Mouse (Mus musculus): ENCODE measurements around the gene Osbpl7. TPM values are rescaled to one million over a fixed set of nuclear protein-coding genes. Genes with fewer than 3 reads are reported as not detected.

Gene Osbpl7
- polyA plus RNA-seq, 1 experiment, result 9.1 TPM

- Histone ChIP-seq H3K36me3 (ENCODE audit: control insufficient read depth, insufficient read depth, low read length, poor library complexity, severe bottlenecking) (no peaks in the 10 kb centered on the region), H3K9me3 (replicated peaks; ENCODE audit: control insufficient read depth, insufficient read depth, low read length, poor library complexity, severe bottlenecking) (no peaks in the 10 kb centered on the region), H3K4me1 (ENCODE audit: control insufficient read depth, insufficient read depth, low read length) (no peaks in the 10 kb centered on the region), H3K4me3 (ENCODE audit: low read depth, low read length) (no peak overlapping the region), H3K27ac (ENCODE audit: insufficient read depth, low read length) (no peak overlapping the region), H3K9ac (ENCODE audit: low read depth, poor library complexity, severe bottlenecking) (no peak overlapping the region), H3K27me3 (ENCODE audit: control insufficient read depth, insufficient read depth, low read length, poor library complexity, severe bottlenecking) (no peaks in the 10 kb centered on the region)
- no peak for TF ChIP-seq POLR2A (IDR thresholded peaks at IDR 0.05; ENCODE audit: insufficient read depth, low read length)
- TF ChIP-seq EP300 (IDR thresholded peaks at IDR 0.05; ENCODE audit: insufficient read depth, low read depth, low read length), result no peak
- TF ChIP-seq CTCF (IDR thresholded peaks at IDR 0.05; ENCODE audit: low read depth, low read length), result no peak
Measured at GRCm38 (mm10) chr11:97033781-97034180, 16.6 kb upstream of the Osbpl7 start.

GRCm38 (mm10) chr11:97036141-97036540 is 14.3 kb upstream of the Osbpl7 start:
- H3K4me3 ChIP-seq (ENCODE audit: low read depth, low read length), result no peak overlapping the region
- H3K4me1 ChIP-seq (ENCODE audit: control insufficient read depth, insufficient read depth, low read length), result no peaks in the 10 kb centered on the region
- H3K9me3 ChIP-seq (replicated peaks; ENCODE audit: control insufficient read depth, insufficient read depth, low read length, poor library complexity, severe bottlenecking), result no peaks in the 10 kb centered on the region
- H3K27me3 ChIP-seq (ENCODE audit: control insufficient read depth, insufficient read depth, low read length, poor library complexity, severe bottlenecking), result no peaks in the 10 kb centered on the region
- no peak for TF ChIP-seq POLR2A (IDR thresholded peaks at IDR 0.05; ENCODE audit: insufficient read depth, low read length)
- TF ChIP-seq EP300 (IDR thresholded peaks at IDR 0.05; ENCODE audit: insufficient read depth, low read depth, low read length), result no peak
- no peak for TF ChIP-seq CTCF (IDR thresholded peaks at IDR 0.05; ENCODE audit: low read depth, low read length)
- no peak overlapping the region for H3K9ac ChIP-seq (ENCODE audit: low read depth, poor library complexity, severe bottlenecking)
- H3K36me3 ChIP-seq (ENCODE audit: control insufficient read depth, insufficient read depth, low read length, poor library complexity, severe bottlenecking), result no peaks in the 10 kb centered on the region
- H3K27ac ChIP-seq (ENCODE audit: insufficient read depth, low read length), result no peak overlapping the region

GRCm38 (mm10) chr11:97038881-97039280 is 11.5 kb upstream of the Osbpl7 start:
- Histone ChIP-seq H3K9ac (ENCODE audit: low read depth, poor library complexity, severe bottlenecking) (no peak overlapping the region), H3K27me3 (ENCODE audit: control insufficient read depth, insufficient read depth, low read length, poor library complexity, severe bottlenecking) (no peaks in the 10 kb centered on the region), H3K36me3 (ENCODE audit: control insufficient read depth, insufficient read depth, low read length, poor library complexity, severe bottlenecking) (no peaks in the 10 kb centered on the region), H3K4me1 (ENCODE audit: control insufficient read depth, insufficient read depth, low read length) (no peaks in the 10 kb centered on the region), H3K9me3 (replicated peaks; ENCODE audit: control insufficient read depth, insufficient read depth, low read length, poor library complexity, severe bottlenecking) (no peaks in the 10 kb centered on the region), H3K4me3 (ENCODE audit: low read depth, low read length) (no peak overlapping the region), H3K27ac (ENCODE audit: insufficient read depth, low read length) (no peak overlapping the region)
- TF ChIP-seq POLR2A (IDR thresholded peaks at IDR 0.05; ENCODE audit: insufficient read depth, low read length) (no peak), EP300 (IDR thresholded peaks at IDR 0.05; ENCODE audit: insufficient read depth, low read depth, low read length) (no peak), CTCF (IDR thresholded peaks at IDR 0.05; ENCODE audit: low read depth, low read length) (no peak)

- no peak overlapping the region for H3K27ac ChIP-seq (ENCODE audit: insufficient read depth, low read length)
- no peak overlapping the region for H3K9ac ChIP-seq (ENCODE audit: low read depth, poor library complexity, severe bottlenecking)
- no peaks in the 10 kb centered on the region for H3K4me1 ChIP-seq (ENCODE audit: control insufficient read depth, insufficient read depth, low read length)
- no peak overlapping the region for H3K4me3 ChIP-seq (ENCODE audit: low read depth, low read length)
- no peak for TF ChIP-seq POLR2A (IDR thresholded peaks at IDR 0.05; ENCODE audit: insufficient read depth, low read length)
- no peak for TF ChIP-seq CTCF (IDR thresholded peaks at IDR 0.05; ENCODE audit: low read depth, low read length)
- TF ChIP-seq EP300 (IDR thresholded peaks at IDR 0.05; ENCODE audit: insufficient read depth, low read depth, low read length), result no peak
- no peaks in the 10 kb centered on the region for H3K27me3 ChIP-seq (ENCODE audit: control insufficient read depth, insufficient read depth, low read length, poor library complexity, severe bottlenecking)
- H3K9me3 ChIP-seq (replicated peaks; ENCODE audit: control insufficient read depth, insufficient read depth, low read length, poor library complexity, severe bottlenecking), result no peaks in the 10 kb centered on the region
- H3K36me3 ChIP-seq (ENCODE audit: control insufficient read depth, insufficient read depth, low read length, poor library complexity, severe bottlenecking), result no peaks in the 10 kb centered on the region
Measured at GRCm38 (mm10) chr11:97040301-97041021, 10.0 kb upstream of the Osbpl7 start.

DNA sequence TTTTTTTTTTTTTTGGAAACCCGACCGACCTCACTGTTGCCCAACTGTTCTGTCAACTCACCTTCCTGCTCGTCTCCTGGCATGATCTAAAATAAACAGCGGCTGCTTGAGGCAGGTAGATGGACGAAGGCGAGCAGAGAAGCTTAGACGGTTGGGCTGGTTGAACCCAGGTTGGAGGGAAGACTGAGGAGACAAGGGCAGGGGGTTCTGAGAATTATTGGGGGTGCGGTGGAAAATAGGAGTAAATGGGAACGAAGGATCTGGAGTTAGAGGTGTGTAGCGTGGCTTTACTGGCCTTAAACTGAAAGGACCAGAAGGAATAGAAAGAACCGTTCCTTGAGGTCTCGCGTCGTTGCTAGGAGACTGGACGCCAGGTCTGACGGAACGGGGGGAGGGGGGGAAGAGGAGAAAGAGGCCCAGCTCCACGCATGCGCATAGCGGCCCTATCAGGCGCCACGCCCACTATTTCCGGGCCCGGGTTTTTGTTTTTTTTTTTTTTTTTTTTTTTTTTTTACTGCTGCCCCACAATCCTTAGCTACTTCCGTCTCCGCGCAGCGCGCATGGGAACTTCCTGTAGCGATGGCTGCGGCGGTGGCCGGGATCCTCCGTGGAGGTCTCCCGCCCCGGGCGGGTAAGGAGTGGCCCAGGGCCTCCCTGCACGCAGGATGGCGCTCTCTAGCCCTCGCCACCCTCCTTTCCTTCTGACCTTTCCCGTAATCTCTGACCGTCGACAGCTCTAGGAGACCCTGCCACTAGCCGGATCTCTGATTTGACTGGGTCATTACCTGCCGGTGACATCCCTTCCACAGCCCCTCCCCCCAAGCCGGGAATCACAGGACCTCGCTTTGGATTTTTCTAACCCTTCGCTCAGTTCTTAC is 9.2 kb upstream of the Osbpl7 start, which contains the start of the genes Lrrc46 and Mrpl10:
Gene Lrrc46 (minus strand): TSS at position 386 of the 878 bp plus-strand sequence.
Gene Mrpl10 (plus strand): TSS at position 539 of the 878 bp plus-strand sequence.
- Histone ChIP-seq H3K27me3 (ENCODE audit: control insufficient read depth, insufficient read depth, low read length, poor library complexity, severe bottlenecking) (no peaks in the 10 kb centered on the region), H3K27ac (ENCODE audit: insufficient read depth, low read length) (no peak within 1 kb of the TSS), H3K4me1 (ENCODE audit: control insufficient read depth, insufficient read depth, low read length) (no peaks in the 10 kb centered on the region), H3K36me3 (ENCODE audit: control insufficient read depth, insufficient read depth, low read length, poor library complexity, severe bottlenecking) (no peaks in the 10 kb centered on the region), H3K4me3 (ENCODE audit: low read depth, low read length) (peak within 1 kb of the TSS; percentile 92), H3K9ac (ENCODE audit: low read depth, poor library complexity, severe bottlenecking) (peak within 1 kb of the TSS; percentile 86), H3K9me3 (replicated peaks; ENCODE audit: control insufficient read depth, insufficient read depth, low read length, poor library complexity, severe bottlenecking) (no peaks in the 10 kb centered on the region)
- TF ChIP-seq POLR2A (IDR thresholded peaks at IDR 0.05; ENCODE audit: insufficient read depth, low read length) (no peak), CTCF (IDR thresholded peaks at IDR 0.05; ENCODE audit: low read depth, low read length) (no peak), EP300 (IDR thresholded peaks at IDR 0.05; ENCODE audit: insufficient read depth, low read depth, low read length) (no peak)
